25 mouse cellular contexts compared by ENCODE assay signal in the genomic region with DNA sequence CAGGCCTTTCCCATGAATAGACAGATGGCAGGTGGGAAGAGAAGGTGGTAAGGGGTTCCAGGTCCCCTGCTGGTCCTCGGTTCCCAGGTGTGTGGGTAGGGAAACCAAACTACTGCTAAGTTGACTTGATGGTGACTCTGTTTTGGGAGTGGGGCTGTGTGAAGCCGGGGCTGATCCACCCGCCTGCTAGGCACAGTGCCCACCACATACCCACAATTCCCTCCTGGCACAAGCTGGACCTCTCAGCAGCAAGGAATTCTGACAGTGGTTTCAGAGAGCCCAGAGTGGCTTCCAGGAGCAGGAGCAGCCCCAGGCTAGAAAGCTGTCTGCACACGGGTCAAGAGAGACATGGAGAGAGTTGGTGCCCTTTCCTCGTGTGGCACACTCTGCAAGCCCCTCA. TPM values are rescaled to one million over a fixed set of nuclear protein-coding genes. Genes with fewer than 3 reads are reported as not detected.
DNase-seq lines count a peak whose midpoint lies in the region; ATAC-seq and TF ChIP-seq lines count a peak whose summit lies in the region.
"Had no signal": no experiment of that assay in that cellular context is flagged by ENCODE, and none has a peak within 500 bp of the region (broad histone marks: within the 10 kb centered on the region; RNA-seq: fewer than 3 reads in every experiment).

No protein-coding gene starts in this region.

- no peaks in the 10 kb centered on the region for H3K36me3 ChIP-seq in embryonic facial prominence, embryonic 13.5 days
- H3K36me3 ChIP-seq in embryonic facial prominence, embryonic 10.5 days (replicated peaks): no peaks in the 10 kb centered on the region
- H3K36me3 ChIP-seq in forebrain, embryonic 15.5 days: no peaks in the 10 kb centered on the region
- H3K36me3 ChIP-seq: embryonic facial prominence, embryonic 12.5 days; heart, embryonic 10.5 days; hindbrain, embryonic 15.5 days; limb, embryonic 13.5 days; liver, embryonic 13.5 days had no signal

- no peak overlapping the region for H3K4me2 ChIP-seq in embryonic facial prominence, embryonic 13.5 days
- no peak overlapping the region for H3K4me2 ChIP-seq in forebrain, embryonic 15.5 days (replicated peaks)
- H3K4me2 ChIP-seq: hindbrain, embryonic 15.5 days; limb, embryonic 13.5 days; liver, embryonic 13.5 days had no signal

- no peaks in the 10 kb centered on the region for H3K9me3 ChIP-seq in embryonic facial prominence, embryonic 13.5 days
- H3K9me3 ChIP-seq in embryonic facial prominence, embryonic 10.5 days: no peaks in the 10 kb centered on the region
- no peaks in the 10 kb centered on the region for H3K9me3 ChIP-seq in forebrain, embryonic 15.5 days
- H3K9me3 ChIP-seq: embryonic facial prominence, embryonic 12.5 days; heart, embryonic 10.5 days; hindbrain, embryonic 15.5 days; limb, embryonic 13.5 days; liver, embryonic 13.5 days had no signal

- no peak overlapping the region for H3K27ac ChIP-seq in embryonic facial prominence, embryonic 13.5 days
- H3K27ac ChIP-seq in embryonic facial prominence, embryonic 10.5 days (replicated peaks): no peak overlapping the region
- H3K27ac ChIP-seq in layer of hippocampus, adult 2 months: peak overlapping the region; percentile 36; the same call in 1 of the 2 replicates
- H3K27ac ChIP-seq in forebrain, embryonic 15.5 days (replicated peaks): peak overlapping the region; percentile 92
- H3K27ac ChIP-seq: embryonic facial prominence, embryonic 12.5 days; heart, embryonic 10.5 days; hindbrain, embryonic 15.5 days; limb, embryonic 13.5 days; liver, embryonic 13.5 days had no signal

- peaks cover 68% of the 10 kb centered on the region for H3K4me1 ChIP-seq in embryonic facial prominence, embryonic 13.5 days
- peaks cover 67% of the 10 kb centered on the region for H3K4me1 ChIP-seq in embryonic facial prominence, embryonic 10.5 days
- peaks cover 80% of the 10 kb centered on the region for H3K4me1 ChIP-seq in forebrain, embryonic 15.5 days

- peaks cover 43% of the 10 kb centered on the region for H3K27me3 ChIP-seq in embryonic facial prominence, embryonic 13.5 days
- peaks cover 91% of the 10 kb centered on the region for H3K27me3 ChIP-seq in embryonic facial prominence, embryonic 10.5 days (replicated peaks; ENCODE audit: low read depth, poor library complexity, severe bottlenecking)
- H3K27me3 ChIP-seq in forebrain, embryonic 15.5 days: no peaks in the 10 kb centered on the region
- H3K27me3 ChIP-seq: hindbrain, embryonic 15.5 days had no signal

- no peak overlapping the region for H3K4me3 ChIP-seq in embryonic facial prominence, embryonic 13.5 days
- no peak overlapping the region for H3K4me3 ChIP-seq in embryonic facial prominence, embryonic 10.5 days
- no peak overlapping the region for H3K4me3 ChIP-seq in layer of hippocampus, adult 2 months
- H3K4me3 ChIP-seq in forebrain, embryonic 15.5 days: no peak overlapping the region
- H3K4me3 ChIP-seq: embryonic facial prominence, embryonic 12.5 days; erythroblast, embryonic 14.5 days; heart, embryonic 10.5 days; hindbrain, embryonic 15.5 days; limb, embryonic 13.5 days; liver, embryonic 13.5 days; myocyte had no signal

- 40% methylated on average over 5 of the region's 5 CpGs for WGBS in embryonic facial prominence, embryonic 13.5 days
- WGBS in embryonic facial prominence, embryonic 10.5 days: 58% methylated on average over 5 of the region's 5 CpGs
- 45% methylated on average over 5 of the region's 5 CpGs for WGBS in forebrain, embryonic 15.5 days

- H3K9ac ChIP-seq in embryonic facial prominence, embryonic 13.5 days: 0 out of 2 replicates have a peak overlapping the region, but pooled peaks have one; percentile 0
- H3K9ac ChIP-seq in forebrain, embryonic 15.5 days (replicated peaks): no peak overlapping the region
- H3K9ac ChIP-seq: embryonic facial prominence, embryonic 12.5 days; hindbrain, embryonic 15.5 days; liver, embryonic 13.5 days had no signal

- no peak for TF ChIP-seq CTCF in layer of hippocampus, adult 2 months (conservative IDR thresholded peaks at IDR 0.05)

- no peak for DNase-seq in embryonic facial prominence, embryonic 10.5 days (ENCODE audit: low spot score)
- DNase-seq in layer of hippocampus, adult 2 months (ENCODE audit: low spot score in 2 of 2): no peak
- DNase-seq in layer of hippocampus, adult 8-10 months (ENCODE audit: low spot score in 2 of 2): no peak
- DNase-seq in Muller cell, postnatal 12 days (ENCODE audit: inconsistent ontology term): peak; percentile 60
- DNase-seq in natural killer cell, adult 2 months (ENCODE audit: low spot score in 2 of 2): no peak
- no peak for DNase-seq in cerebellum, adult 18-20 months
- DNase-seq: adrenal gland, postnatal 10 days; cerebellum, adult 9-10 months; kidney, adult 2 months; kidney, postnatal 10 days; liver, embryonic 13.5 days; lung, adult 2 months; thymus, postnatal 25 days had no signal

- ATAC-seq in embryonic facial prominence, embryonic 13.5 days (ENCODE audit: insufficient number of reproducible peaks, insufficient read depth, low FRiP score, low TSS enrichment, low read depth): no peak
- ATAC-seq in forebrain, embryonic 15.5 days (replicated peaks): no peak
- ATAC-seq: midbrain, embryonic 16.5 days had no signal

RNA-seq across cellular contexts. Expression of a gene that starts 16.5 kb away (rescaled TPM):
- polyA plus RNA-seq in embryonic facial prominence, embryonic 13.5 days (2015; fragmentation: Nextera tagmentation; extraction: Ambion mirVana): 13.0 and 13.6 TPM in 2 replicates
- 2.5 and 2.9 TPM in 2 replicates for polyA plus RNA-seq in embryonic facial prominence, embryonic 10.5 days (2016; fragmentation: Nextera tagmentation; extraction: Ambion mirVana)
- 10 to 100 TPM; 17.9 to 19.5 TPM for total RNA-seq in layer of hippocampus, adult 2 months (2021)
- total RNA-seq in layer of hippocampus, adult 8-10 months (2022): 10 to 100 TPM; 18.9 to 23.5 (median 21.5) TPM
- 14.9 and 18.9 TPM in 2 replicates for polyA plus RNA-seq in forebrain, embryonic 15.5 days (2015; fragmentation: Nextera tagmentation; extraction: Ambion mirVana)
- total RNA-seq: CH12.LX; megakaryocyte, adult 5-6 weeks; MEL had no signal
- polyA plus RNA-seq: erythroblast, embryonic 14.5 days had no signal

RNA-seq across cellular contexts. Expression of a gene that starts 32.4 kb away (rescaled TPM):
- 7.1 and 9.0 TPM in 2 replicates for polyA plus RNA-seq in embryonic facial prominence, embryonic 13.5 days (2015; fragmentation: Nextera tagmentation; extraction: Ambion mirVana)
- polyA plus RNA-seq in embryonic facial prominence, embryonic 10.5 days (2016; fragmentation: Nextera tagmentation; extraction: Ambion mirVana): 5.0 and 5.4 TPM in 2 replicates
- total RNA-seq in layer of hippocampus, adult 2 months (2021): 10 to 100 TPM; 20.3 to 22.4 TPM
- total RNA-seq in layer of hippocampus, adult 8-10 months (2022): 10 to 100 TPM; 19.2 to 21.4 (median 20.1) TPM
- polyA plus RNA-seq in forebrain, embryonic 15.5 days (2015; fragmentation: Nextera tagmentation; extraction: Ambion mirVana): 5.8 and 6.0 TPM in 2 replicates
- total RNA-seq: CH12.LX had no signal

RNA-seq across cellular contexts. Expression of a gene that starts 49.3 kb away (rescaled TPM):
- 211 and 240 TPM in 2 replicates for polyA plus RNA-seq in embryonic facial prominence, embryonic 13.5 days (2015; fragmentation: Nextera tagmentation; extraction: Ambion mirVana)
- 453 and 489 TPM in 2 replicates for polyA plus RNA-seq in embryonic facial prominence, embryonic 10.5 days (2016; fragmentation: Nextera tagmentation; extraction: Ambion mirVana)
- total RNA-seq in layer of hippocampus, adult 2 months (2021): 100 to 1,000 TPM; 179 to 195 TPM
- total RNA-seq in layer of hippocampus, adult 8-10 months (2022): 100 to 1,000 TPM; 155 to 228 (median 191) TPM
- polyA plus RNA-seq in forebrain, embryonic 15.5 days (2015; fragmentation: Nextera tagmentation; extraction: Ambion mirVana): 243 and 245 TPM in 2 replicates

Comparison
In these comparisons a context has a peak if more than half of its experiments do, and no peak if none do; other contexts are left out.
1. H3K27ac ChIP-seq: peak in layer of hippocampus, adult 2 months (single experiment) and forebrain, embryonic 15.5 days (single experiment); none in embryonic facial prominence, embryonic 13.5 days (single experiment) and embryonic facial prominence, embryonic 10.5 days (single experiment).